Mouse (Mus musculus) MEL (cell line): Measurements from ENCODE around the gene Fam184b. TPM values are rescaled to one million over a fixed set of nuclear protein-coding genes. Genes with fewer than 3 reads are reported as not detected.

Experiments
- DNase-seq: peaks from one replicate; pipeline ENCODE4 v3.0.0; 2011; ENCODE audit warnings: low read depth, low spot score
- H3K27ac ChIP-seq: 2 replicates; pipeline ENCODE4 v1.5.1; 2012; ENCODE audit warnings: low read depth, mild to moderate bottlenecking, control low read depth, low read length, moderate library complexity; ENCODE audit not compliant: control insufficient read depth
- H3K27me3 ChIP-seq, 2 experiments: fragments of 150-350 bp in 1 of 2; sonication (generic) in 1 of 2; 2 replicates each; pipeline ENCODE4 v1.6.1; 2012; ENCODE audit warnings: low read length in 2 of 2, mild to moderate bottlenecking in 2 of 2, improper control_type of control experiment in 1 of 2, moderate library complexity in 1 of 2; ENCODE audit not compliant: insufficient read depth in 2 of 2, control insufficient read depth in 1 of 2
- H3K36me3 ChIP-seq, 2 experiments: 2 replicates each; pipeline ENCODE4 v1.6.1; 2012 to 2014; ENCODE audit warnings: low read length in 2 of 2, improper control_type of control experiment in 1 of 2, inconsistent platforms in 1 of 2, mild to moderate bottlenecking in 1 of 2; ENCODE audit not compliant: insufficient read depth in 2 of 2, control insufficient read depth in 1 of 2
- H3K4me1 ChIP-seq, 2 experiments: fragments of 150-350 bp in 1 of 2; sonication (generic) in 1 of 2; 2 replicates each; pipeline ENCODE4 v1.6.1; 2012; ENCODE audit warnings: low read length in 2 of 2, improper control_type of control experiment in 1 of 2, mild to moderate bottlenecking in 1 of 2; ENCODE audit not compliant: insufficient read depth in 2 of 2, control insufficient read depth in 1 of 2
- H3K4me3 ChIP-seq, 2 experiments: fragments of 150-350 bp in 1 of 2; sonication (generic) in 1 of 2; 2 replicates each; pipeline ENCODE4 v1.5.1; 2012; ENCODE audit warnings: low read depth in 2 of 2, low read length in 2 of 2, mild to moderate bottlenecking in 2 of 2, moderate library complexity in 2 of 2, control low read depth in 1 of 2, improper control_type of control experiment in 1 of 2; ENCODE audit not compliant: control insufficient read depth in 1 of 2, insufficient read depth in 1 of 2
- H3K79me2 ChIP-seq: 2 replicates; pipeline ENCODE4 v1.6.1; 2012; ENCODE audit warnings: mild to moderate bottlenecking, low read length, moderate library complexity; ENCODE audit not compliant: control insufficient read depth, poor library complexity, insufficient read depth
- H3K9ac ChIP-seq: 2 replicates; pipeline ENCODE4 v1.6.1; 2012; ENCODE audit warnings: low read depth, mild to moderate bottlenecking, control low read depth, low read length, moderate library complexity; ENCODE audit not compliant: control insufficient read depth, poor library complexity, severe bottlenecking
- H3K9me3 ChIP-seq: fragments of 150-350 bp; sonication (generic); replicated peaks from 2 replicates; pipeline ENCODE4 v1.6.1; 2012; ENCODE audit warnings: mild to moderate bottlenecking, low read length, improper control_type of control experiment, moderate library complexity; ENCODE audit not compliant: insufficient read depth
- CHD1 ChIP-seq: IDR thresholded peaks from 2 replicates; pipeline ENCODE4 v1.6.1; 2012; ENCODE audit warnings: low read depth, mild to moderate bottlenecking, inconsistent platforms, low read length, improper control_type of control experiment
- CHD2 ChIP-seq: IDR thresholded peaks from 2 replicates; pipeline ENCODE4 v1.6.1; 2011; ENCODE audit warnings: low read length, improper control_type of control experiment
- E2F4 ChIP-seq: IDR thresholded peaks from 2 replicates; pipeline ENCODE4 v1.6.1; 2011; ENCODE audit warnings: low read depth, low read length, improper control_type of control experiment, borderline replicate concordance
- EP300 ChIP-seq, 2 experiments: IDR thresholded peaks; 2 replicates each; pipeline ENCODE4 v1.6.1; 2011; ENCODE audit warnings: improper control_type of control experiment in 2 of 2, low read length in 2 of 2, low read depth in 1 of 2, mild to moderate bottlenecking in 1 of 2
- GABPA ChIP-seq: IDR thresholded peaks from 2 replicates; pipeline ENCODE4 v1.6.1; 2012; ENCODE audit warnings: low read depth, mild to moderate bottlenecking, inconsistent platforms, low read length, improper control_type of control experiment, moderate library complexity
- HCFC1 ChIP-seq: IDR thresholded peaks from 2 replicates; pipeline ENCODE4 v1.6.1; 2012; ENCODE audit warnings: low read depth, mild to moderate bottlenecking, inconsistent platforms, low read length, improper control_type of control experiment, moderate library complexity
- JUND ChIP-seq: IDR thresholded peaks from 2 replicates; pipeline ENCODE4 v1.6.1; 2011; ENCODE audit warnings: low read depth, mild to moderate bottlenecking, improper control_type of control experiment, low read length
- KAT2A ChIP-seq: conservative IDR thresholded peaks from 2 replicates; pipeline ENCODE4 v1.6.1; 2012; ENCODE audit warnings: low read depth, low read length, improper control_type of control experiment, inconsistent platforms
- MAX ChIP-seq: IDR thresholded peaks from 2 replicates; pipeline ENCODE4 v1.6.1; 2011; ENCODE audit warnings: low read length, improper control_type of control experiment
- MAZ ChIP-seq: IDR thresholded peaks from 2 replicates; pipeline ENCODE4 v1.6.1; 2012; ENCODE audit warnings: low read depth, mild to moderate bottlenecking, inconsistent platforms, low read length, improper control_type of control experiment
- MXI1 ChIP-seq: IDR thresholded peaks from 2 replicates; pipeline ENCODE4 v1.6.1; 2011; ENCODE audit warnings: mild to moderate bottlenecking, low read depth, low read length, improper control_type of control experiment
- NELFE ChIP-seq: IDR thresholded peaks from 2 replicates; pipeline ENCODE4 v1.6.1; 2011; ENCODE audit warnings: low read depth, low read length, improper control_type of control experiment
- POLR2A ChIP-seq, 2 experiments: IDR thresholded peaks; 2 replicates each; pipeline ENCODE4 v1.6.1; 2011 to 2012; ENCODE audit warnings: low read length in 2 of 2, mild to moderate bottlenecking in 2 of 2, control low read depth in 1 of 2, improper control_type of control experiment in 1 of 2, low read depth in 1 of 2, moderate library complexity in 1 of 2; ENCODE audit not compliant: control insufficient read depth in 1 of 2, insufficient read depth in 1 of 2, poor library complexity in 1 of 2
- POLR2AphosphoS5 ChIP-seq: IDR thresholded peaks from 2 replicates; pipeline ENCODE4 v1.6.1; 2012; ENCODE audit warnings: low read depth, borderline replicate concordance, mild to moderate bottlenecking, inconsistent platforms, low read length, moderate library complexity, mixed read lengths
- TAL1 ChIP-seq: IDR thresholded peaks from 2 replicates; pipeline ENCODE4 v1.6.1; 2012; ENCODE audit warnings: mild to moderate bottlenecking, inconsistent platforms, low read length, moderate library complexity, mixed read lengths
- TBP ChIP-seq: IDR thresholded peaks from 2 replicates; pipeline ENCODE4 v1.8.0; 2011; ENCODE audit warnings: low read depth, low read length, improper control_type of control experiment
- TCF12 ChIP-seq: IDR thresholded peaks from 2 replicates; pipeline ENCODE4 v1.6.1; 2014; ENCODE audit warnings: low read depth, mild to moderate bottlenecking, inconsistent platforms, low read length, improper control_type of control experiment, moderate library complexity
- ZKSCAN1 ChIP-seq: IDR thresholded peaks from 2 replicates; pipeline ENCODE4 v1.6.1; 2012; ENCODE audit warnings: low read depth, mild to moderate bottlenecking, inconsistent platforms, low read length, improper control_type of control experiment, moderate library complexity
- ZMIZ1 ChIP-seq: IDR thresholded peaks from 2 replicates; pipeline ENCODE4 v1.6.1; 2012; ENCODE audit warnings: low read depth, mild to moderate bottlenecking, inconsistent platforms, low read length, improper control_type of control experiment, moderate library complexity
- ZNF384 ChIP-seq: IDR thresholded peaks from 2 replicates; pipeline ENCODE4 v1.6.1; 2012; ENCODE audit warnings: low read depth, mild to moderate bottlenecking, inconsistent platforms, low read length, improper control_type of control experiment
- polyA plus RNA-seq, 2 experiments: library from polyadenylated mRNA; stranded (reverse) in 1 of 2; unstranded in 1 of 2; fragments of >175 nt in 1 of 2; fragments of >200 nt in 1 of 2; gene quantifications; 2 replicates each; pipeline versions ENCODE4 v1.2.1 to v1.2.4; 2012; ENCODE audit warnings: low replicate concordance in 2 of 2, low read depth in 1 of 2; ENCODE audit not compliant: insufficient read length in 2 of 2, insufficient read depth in 1 of 2, missing spikeins in 1 of 2
- total RNA-seq: library from RNA; depleted of rRNA; stranded (reverse); fragments of 300-350 nt; gene quantifications from 2 replicates; pipeline ENCODE4 v1.2.3, GENCODE M21; 2012

The Fam184b gene
- total and polyA plus RNA-seq, 3 experiments, result under 0.01 to 0.06 TPM; not detected in 1

GRCm38 (mm10) chr5:45686223-45686622, 46.8 kb upstream of the Fam184b start:
- peaks cover 12 to 57% of the 10 kb centered on the region in 2 experiments for H3K36me3 ChIP-seq
- H3K27ac ChIP-seq, result no peak overlapping the region
- H3K79me2 ChIP-seq, result peaks cover 2% of the 10 kb centered on the region
- peaks cover 0 to 11% of the 10 kb centered on the region in 2 experiments; a peak in 2 of 4 replicates for H3K4me1 ChIP-seq
- no peak for DNase-seq
- no peak overlapping the region for H3K9ac ChIP-seq
- H3K4me3 ChIP-seq, result no peak overlapping the region
- no peaks in the 10 kb centered on the region for H3K27me3 ChIP-seq
- no peak for TF ChIP-seq HCFC1
- no peak for TF ChIP-seq ZKSCAN1
- TF ChIP-seq JUND, result no peak
- TF ChIP-seq NELFE, result no peak
- no peak for TF ChIP-seq CHD2
- TF ChIP-seq MAX, result no peak
- no peak for TF ChIP-seq TBP
- TF ChIP-seq GABPA, result no peak
- TF ChIP-seq MAZ, result no peak
- TF ChIP-seq E2F4, result no peak
- TF ChIP-seq ZMIZ1, result no peak
- TF ChIP-seq CHD1, result no peak
- TF ChIP-seq, all 39 proteins: peak for 0
- no peaks in the 10 kb centered on the region for H3K9me3 ChIP-seq

DNA sequence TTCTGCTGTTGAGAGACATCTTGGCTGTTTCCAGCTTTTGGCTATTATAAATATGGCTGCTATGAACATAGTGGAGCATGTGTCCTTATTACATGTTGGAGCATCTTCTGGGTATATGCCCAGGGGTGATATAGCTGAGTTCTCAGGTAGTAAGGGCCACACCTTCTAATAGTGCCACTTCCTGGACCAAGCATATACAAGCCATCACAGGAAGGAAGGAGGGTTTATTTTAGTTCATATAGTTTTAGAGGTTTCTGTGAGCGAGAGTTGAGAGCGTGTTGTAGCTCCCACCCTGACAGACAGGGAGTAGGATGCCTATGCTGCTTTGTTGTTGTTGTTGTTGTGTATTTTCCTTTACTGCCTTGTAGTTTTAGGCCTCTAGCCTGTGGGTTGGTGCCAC, 45.8 kb upstream of the Fam184b start:
- peaks cover 0 to 7% of the 10 kb centered on the region in 2 experiments; a peak in 2 of 4 replicates for H3K4me1 ChIP-seq
- H3K27me3 ChIP-seq, result no peaks in the 10 kb centered on the region
- H3K79me2 ChIP-seq, result peaks cover 2% of the 10 kb centered on the region; the same call in 1 of the 2 replicates
- H3K4me3 ChIP-seq, result no peak overlapping the region
- H3K36me3 ChIP-seq, result peaks cover 7 to 51% of the 10 kb centered on the region in 2 experiments
- no peak overlapping the region for H3K9ac ChIP-seq
- TF ChIP-seq TAL1, result no peak
- TF ChIP-seq TCF12, result no peak
- TF ChIP-seq TBP, result no peak
- TF ChIP-seq MAX, result no peak
- TF ChIP-seq KAT2A, result no peak
- TF ChIP-seq JUND, result no peak
- TF ChIP-seq, all 39 proteins: peak for 0
- no peak for DNase-seq
- Histone ChIP-seq H3K9me3 (no peaks in the 10 kb centered on the region), H3K27ac (no peak overlapping the region)

GRCm38 (mm10) chr5:45683388-45683787, 44.0 kb upstream of the Fam184b start:
- peak; percentile 69 for DNase-seq
- TF ChIP-seq MXI1 (no peak), E2F4 (no peak), POLR2AphosphoS5 (no peak), ZNF384 (no peak), POLR2A (IDR thresholded peaks at IDR 0.05; ENCODE audit: control insufficient read depth in 1 of 2, insufficient read depth in 1 of 2, low read depth in 1 of 2, low read length in 2 of 2, poor library complexity in 1 of 2) (no peak), NELFE (no peak), KAT2A (no peak), EP300 (IDR thresholded peaks at IDR 0.05; ENCODE audit: low read depth in 1 of 2, low read length in 2 of 2) (peak in 1 of 2 experiments; percentile 51; a peak in 3 of 4 replicates), MAX (no peak), TAL1 (0 out of 2 replicates have a peak, but pooled peaks have one; percentile 14), HCFC1 (no peak)
- Histone ChIP-seq H3K4me1 (peaks cover 0 to 7% of the 10 kb centered on the region in 2 experiments; a peak in 2 of 4 replicates), H3K27me3 (no peaks in the 10 kb centered on the region), H3K9ac (no peak overlapping the region), H3K4me3 (no peak overlapping the region), H3K36me3 (peaks cover 5 to 42% of the 10 kb centered on the region in 2 experiments), H3K27ac (no peak overlapping the region), H3K9me3 (no peaks in the 10 kb centered on the region), H3K79me2 (peaks cover 2% of the 10 kb centered on the region; the same call in 1 of the 2 replicates)
